Mouse (Mus musculus) ovary, postnatal 14 days (tissue): ENCODE results near the gene Tsga10.
"Not testable (repeated sequence)": the region's sequence is repeated elsewhere in the genome, so short reads cannot be mapped to it uniquely, and the experiment has no call there.

ENCODE experiments used
- DNase-seq: peaks from one replicate; pipeline ENCODE4 v3.0.0; 2022; ENCODE audit warnings: low spot score

Tsga10 gene

GRCm38 (mm10) chr1:37719761-37720640 is 146.2 kb downstream of the Tsga10 start, which contains the start of gene 2010300C02Rik:
Gene 2010300C02Rik (minus strand): TSS chr1:37720085.
- DNase-seq, result peak; percentile 65

- DNase-seq, result no peak
Observed at GRCm38 (mm10) chr1:37719030-37719723, 147.1 kb downstream of the Tsga10 start.

- no peak for DNase-seq
Observed at GRCm38 (mm10) chr1:37718516-37718915, 147.7 kb downstream of the Tsga10 start.

- no peak for DNase-seq
Observed at GRCm38 (mm10) chr1:37717415-37718195, 148.6 kb downstream of the Tsga10 start.

- DNase-seq, result not testable (repeated sequence)
Observed at GRCm38 (mm10) chr1:37712357-37712737, 153.9 kb downstream of the Tsga10 start.

GRCm38 (mm10) chr1:37711596-37712356 is 154.5 kb downstream of the Tsga10 start:
- no peak for DNase-seq

- DNase-seq, result no peak
Observed at GRCm38 (mm10) chr1:37711082-37711481, 155.1 kb downstream of the Tsga10 start.

GRCm38 (mm10) chr1:37709736-37710135 is 156.5 kb downstream of the Tsga10 start:
- DNase-seq, result no peak

GRCm38 (mm10) chr1:37708270-37708955 is 157.8 kb downstream of the Tsga10 start:
- DNase-seq, result no peak
